Mouse (Mus musculus) intestine, embryonic 16.5 days (tissue): ENCODE measurements around the gene Mmp25. TPM values are rescaled to one million over a fixed set of nuclear protein-coding genes. Genes with fewer than 3 reads are reported as not detected.

Experiments
- ATAC-seq: fragments of 200-750 bp; cut with Nextera tagmentation; 2 replicates; pipeline ENCODE4 v1.8.0; 2017; ENCODE audit warnings: moderate TSS enrichment, moderate library complexity
- H3K27ac ChIP-seq: fragments of 300-500 bp; sonication (generic); 2 replicates; pipeline ENCODE4 v1.5.1; 2014; ENCODE audit warnings: mild to moderate bottlenecking, low read length
- H3K27me3 ChIP-seq: fragments of 300-500 bp; sonication (generic); replicated peaks from 2 replicates; pipeline ENCODE4 v1.6.1; 2014; ENCODE audit warnings: low read length, control low read depth, mixed read lengths; ENCODE audit not compliant: control insufficient read depth, insufficient read depth
- H3K36me3 ChIP-seq: fragments of 300-500 bp; sonication (generic); 2 replicates; pipeline ENCODE4 v1.6.1; 2014; ENCODE audit warnings: low read length, control low read depth; ENCODE audit not compliant: control insufficient read depth, insufficient read depth
- H3K4me1 ChIP-seq: fragments of 300-500 bp; sonication (generic); 2 replicates; pipeline ENCODE4 v1.6.1; 2014; ENCODE audit warnings: low read length, control low read depth, mixed read lengths; ENCODE audit not compliant: control insufficient read depth, insufficient read depth
- H3K4me2 ChIP-seq: fragments of 300-500 bp; sonication (generic); 2 replicates; pipeline ENCODE4 v1.6.1; 2014; ENCODE audit warnings: low read depth, low read length, control low read depth
- H3K4me3 ChIP-seq: fragments of 300-500 bp; sonication (generic); 2 replicates; pipeline ENCODE4 v1.5.1; 2014; ENCODE audit warnings: mild to moderate bottlenecking, low read length
- H3K9ac ChIP-seq: fragments of 300-500 bp; sonication (generic); 2 replicates; pipeline ENCODE4 v1.6.1; 2014; ENCODE audit warnings: low read depth, low read length
- H3K9me3 ChIP-seq: fragments of 300-500 bp; sonication (generic); 2 replicates; pipeline ENCODE4 v1.6.1; 2016; ENCODE audit warnings: low read length, control low read depth; ENCODE audit not compliant: control insufficient read depth
- WGBS: fragments of 180-500 bp; shearing (Covaris S2); extraction: QIAGEN DNeasy Blood & Tissue Kit; methylation state at CpG from one replicate; pipeline ENCODE4 v1.1.7; 2014; 5-methylcytosine and 5-hydroxymethylcytosine counted together
- polyA plus RNA-seq: library from polyadenylated mRNA; unstranded; fragments of >200 nt; fragmentation: Nextera tagmentation; extraction: Ambion mirVana; gene quantifications from 2 replicates; pipeline ENCODE4 v1.2.1, GENCODE M21; 2015

Mmp25 gene
- polyA plus RNA-seq, 1 experiment from 2014 or later = 0.70 TPM

DNA sequence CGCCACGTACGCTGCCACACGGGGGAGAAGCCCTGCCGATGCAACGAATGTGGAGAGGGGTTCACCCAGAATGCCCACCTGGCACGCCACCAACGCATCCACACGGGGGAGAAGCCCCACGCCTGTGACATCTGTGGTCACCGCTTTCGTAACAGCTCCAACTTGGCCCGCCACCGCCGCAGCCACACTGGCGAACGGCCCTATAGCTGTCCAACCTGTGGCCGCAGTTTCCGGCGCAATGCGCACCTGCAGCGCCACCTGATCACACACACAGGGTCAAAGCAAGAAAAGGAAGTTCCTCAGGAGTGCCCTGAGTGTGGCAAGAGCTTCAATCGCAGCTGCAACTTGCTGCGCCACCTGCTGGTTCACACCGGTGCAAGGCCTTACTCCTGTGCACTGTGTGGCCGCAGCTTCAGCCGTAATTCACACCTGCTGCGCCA is 34.7 kb downstream of the Mmp25 start:
- H3K9me3 ChIP-seq = no peaks in the 10 kb centered on the region

DNA sequence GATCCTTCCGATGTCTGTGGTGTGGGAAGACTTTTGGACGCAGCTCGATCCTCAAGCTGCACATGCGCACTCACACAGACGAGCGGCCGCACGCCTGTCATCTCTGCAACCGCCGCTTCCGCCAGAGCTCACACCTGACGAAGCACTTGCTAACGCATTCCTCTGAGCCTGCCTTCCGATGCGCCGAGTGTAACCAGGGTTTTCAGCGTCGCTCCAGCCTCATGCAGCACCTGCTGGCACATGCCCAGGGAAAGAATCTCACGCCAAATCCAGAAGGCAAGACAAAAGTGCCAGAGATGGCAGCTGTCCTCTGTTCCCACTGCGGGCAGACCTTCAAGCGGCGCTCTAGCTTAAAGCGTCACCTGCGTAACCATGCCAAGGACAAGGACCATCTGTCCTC is 35.5 kb downstream of the Mmp25 start:
- Histone ChIP-seq H3K4me2 (no peak overlapping the region), H3K9ac (no peak overlapping the region), H3K27me3 (no peaks in the 10 kb centered on the region), H3K9me3 (no peaks in the 10 kb centered on the region), H3K4me3 (no peak overlapping the region), H3K4me1 (no peaks in the 10 kb centered on the region), H3K27ac (no peak overlapping the region), H3K36me3 (no peaks in the 10 kb centered on the region)
- no peak for ATAC-seq
- WGBS = 94% methylated on average over 24 of the region's 24 CpGs

More for the DNA sequence above, 34.7 kb downstream of the Mmp25 start:
- Histone ChIP-seq H3K4me2 (no peak overlapping the region), H3K27me3 (no peaks in the 10 kb centered on the region), H3K9ac (no peak overlapping the region), H3K27ac (no peak overlapping the region), H3K4me3 (no peak overlapping the region), H3K4me1 (no peaks in the 10 kb centered on the region), H3K36me3 (no peaks in the 10 kb centered on the region)
- WGBS = 78% methylated on average over 28 of the region's 28 CpGs
- peak; percentile 76 for ATAC-seq

DNA sequence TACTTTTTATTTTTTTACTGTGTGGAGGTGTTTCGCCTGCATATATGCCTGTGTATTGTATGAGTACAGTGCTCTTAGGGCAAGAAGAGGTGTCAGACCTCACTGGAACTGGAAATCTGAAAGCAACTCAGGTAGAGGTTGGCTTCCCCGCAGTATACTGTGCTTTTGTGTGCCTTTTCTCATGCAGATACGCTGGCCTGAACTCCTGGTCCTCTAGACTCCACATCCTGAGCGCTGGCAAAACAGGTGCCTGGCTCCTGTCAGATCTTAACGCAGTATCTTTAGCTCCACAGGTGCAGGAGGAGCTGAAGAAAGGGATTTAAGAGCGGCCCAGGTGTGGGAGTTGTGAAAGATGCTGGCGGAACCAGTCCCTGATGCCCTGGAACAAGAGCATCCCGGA is 39.9 kb downstream of the Mmp25 start:
- Histone ChIP-seq H3K4me3 (no peak overlapping the region), H3K27ac (no peak overlapping the region), H3K9me3 (no peaks in the 10 kb centered on the region), H3K9ac (no peak overlapping the region), H3K4me2 (no peak overlapping the region), H3K4me1 (no peaks in the 10 kb centered on the region), H3K27me3 (no peaks in the 10 kb centered on the region), H3K36me3 (no peaks in the 10 kb centered on the region)
- no peak for ATAC-seq
- 83% methylated on average over 8 of the region's 8 CpGs for WGBS

DNA sequence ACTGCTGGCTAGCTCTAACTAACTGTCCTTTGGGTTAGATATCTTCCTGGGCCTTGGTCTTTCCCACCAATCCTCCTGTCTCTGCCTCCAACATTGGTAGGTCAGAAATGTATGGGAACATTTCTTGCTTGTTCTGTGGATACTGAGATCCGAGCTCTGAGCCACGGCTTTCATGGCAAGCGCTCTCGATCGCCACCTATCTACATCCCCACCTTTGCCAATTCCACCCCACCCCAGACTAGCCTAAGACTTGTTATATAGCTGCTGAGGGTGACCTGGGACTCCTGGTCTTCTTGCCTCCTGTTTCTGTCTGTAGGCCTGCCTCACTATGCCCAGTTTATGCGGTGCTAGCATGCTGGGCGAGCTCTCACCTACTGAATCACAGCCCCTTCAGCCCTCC is 40.7 kb downstream of the Mmp25 start:
- 87% methylated on average over 7 of the region's 7 CpGs for WGBS
- Histone ChIP-seq H3K36me3 (no peaks in the 10 kb centered on the region), H3K4me2 (no peak overlapping the region), H3K4me3 (no peak overlapping the region), H3K9me3 (no peaks in the 10 kb centered on the region), H3K9ac (no peak overlapping the region), H3K27me3 (no peaks in the 10 kb centered on the region), H3K4me1 (peaks cover 5% of the 10 kb centered on the region; the same call in 1 of the 2 replicates), H3K27ac (no peak overlapping the region)
- no peak for ATAC-seq

DNA sequence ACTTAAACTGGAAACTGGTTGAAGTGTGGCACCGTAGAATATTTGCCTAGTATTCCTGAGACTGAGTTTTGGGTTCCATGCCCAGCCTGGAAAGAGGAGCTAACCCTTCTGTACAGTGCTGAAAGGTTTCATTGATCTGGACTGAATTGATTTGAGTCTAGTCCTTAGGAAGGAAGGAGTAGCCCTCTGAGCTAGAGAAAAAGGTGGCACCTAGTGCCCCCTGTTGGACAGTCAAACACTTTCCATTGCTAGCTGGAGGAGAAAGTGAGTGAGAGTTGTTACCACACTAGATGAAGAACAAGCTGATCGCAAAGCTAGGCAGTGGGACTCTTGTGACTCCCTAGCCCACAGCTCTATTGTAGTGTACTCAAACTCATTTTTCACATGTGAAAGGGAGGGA is 41.5 kb downstream of the Mmp25 start:
- Histone ChIP-seq H3K27ac (no peak overlapping the region), H3K9me3 (no peaks in the 10 kb centered on the region), H3K4me3 (no peak overlapping the region), H3K36me3 (no peaks in the 10 kb centered on the region), H3K4me2 (no peak overlapping the region), H3K4me1 (peaks cover 7% of the 10 kb centered on the region), H3K27me3 (no peaks in the 10 kb centered on the region), H3K9ac (no peak overlapping the region)
- 76% methylated on average over 2 of the region's 2 CpGs for WGBS
- no peak for ATAC-seq

DNA sequence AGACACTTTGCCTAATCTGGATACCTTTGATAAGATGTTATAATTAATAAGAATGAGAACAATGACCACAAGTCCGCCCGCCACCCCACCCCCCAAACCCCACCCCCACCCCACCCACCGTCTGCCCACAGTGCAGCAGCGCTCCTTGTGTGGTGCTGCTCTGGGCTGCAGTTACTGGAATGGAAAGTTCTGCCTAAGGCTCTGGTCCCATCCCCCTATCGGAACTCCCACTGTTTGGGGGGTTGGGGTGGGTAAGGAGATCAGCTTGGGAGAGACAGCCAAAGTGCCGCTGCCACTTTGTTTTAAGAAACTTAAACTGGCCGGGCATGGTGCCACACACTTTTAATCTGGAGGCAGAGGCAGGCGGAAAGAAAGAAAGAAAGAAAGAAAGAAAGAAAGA is 42.0 kb downstream of the Mmp25 start:
- ATAC-seq = no peak
- Histone ChIP-seq H3K9me3 (no peaks in the 10 kb centered on the region), H3K27me3 (no peaks in the 10 kb centered on the region), H3K4me2 (no peak overlapping the region), H3K9ac (no peak overlapping the region), H3K4me1 (peaks cover 9% of the 10 kb centered on the region), H3K36me3 (no peaks in the 10 kb centered on the region), H3K4me3 (no peak overlapping the region), H3K27ac (no peak overlapping the region)
- 34% methylated on average over 8 of the region's 8 CpGs for WGBS

DNA sequence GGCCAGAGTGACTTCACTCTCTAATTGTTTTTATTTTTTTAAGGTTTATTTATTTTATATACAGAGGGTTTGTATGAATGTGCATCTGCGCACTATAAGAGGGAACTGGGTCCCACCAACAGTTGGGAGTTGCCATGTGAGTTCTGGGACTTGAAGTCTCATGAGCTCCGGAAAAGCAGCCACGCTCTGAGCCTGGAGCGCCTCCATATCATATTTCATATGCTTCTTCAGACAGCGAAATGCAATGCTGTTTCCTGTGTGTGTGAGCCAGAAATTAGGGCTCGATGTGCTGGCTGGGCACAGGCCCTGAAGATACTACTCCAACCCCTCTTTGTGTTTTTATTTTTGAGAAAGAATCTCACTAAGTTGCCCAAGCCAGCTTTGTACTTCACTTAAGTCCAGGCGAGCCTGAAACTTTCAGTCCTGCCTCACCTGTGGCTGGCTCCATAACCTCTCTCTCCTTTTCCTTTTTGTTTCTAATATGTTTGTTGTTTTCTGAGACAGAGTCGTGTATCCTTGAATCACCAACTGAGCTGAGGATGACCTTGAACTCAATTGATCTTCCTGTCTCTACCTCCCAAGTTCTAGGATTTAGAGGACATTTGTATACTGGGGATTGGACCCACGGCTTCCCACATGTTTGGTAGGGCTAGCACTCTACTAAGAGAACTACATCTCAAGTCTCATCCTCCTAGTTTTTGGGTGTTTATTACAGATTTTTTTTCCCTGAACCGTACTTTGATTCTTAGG is 43.1 kb downstream of the Mmp25 start:
- Histone ChIP-seq H3K27ac (no peak overlapping the region), H3K27me3 (no peaks in the 10 kb centered on the region), H3K9ac (no peak overlapping the region), H3K36me3 (no peaks in the 10 kb centered on the region), H3K4me1 (peaks cover 9% of the 10 kb centered on the region), H3K9me3 (no peaks in the 10 kb centered on the region), H3K4me2 (no peak overlapping the region), H3K4me3 (no peak overlapping the region)
- ATAC-seq = no peak
- WGBS = 47% methylated on average over 10 of the region's 10 CpGs

DNA sequence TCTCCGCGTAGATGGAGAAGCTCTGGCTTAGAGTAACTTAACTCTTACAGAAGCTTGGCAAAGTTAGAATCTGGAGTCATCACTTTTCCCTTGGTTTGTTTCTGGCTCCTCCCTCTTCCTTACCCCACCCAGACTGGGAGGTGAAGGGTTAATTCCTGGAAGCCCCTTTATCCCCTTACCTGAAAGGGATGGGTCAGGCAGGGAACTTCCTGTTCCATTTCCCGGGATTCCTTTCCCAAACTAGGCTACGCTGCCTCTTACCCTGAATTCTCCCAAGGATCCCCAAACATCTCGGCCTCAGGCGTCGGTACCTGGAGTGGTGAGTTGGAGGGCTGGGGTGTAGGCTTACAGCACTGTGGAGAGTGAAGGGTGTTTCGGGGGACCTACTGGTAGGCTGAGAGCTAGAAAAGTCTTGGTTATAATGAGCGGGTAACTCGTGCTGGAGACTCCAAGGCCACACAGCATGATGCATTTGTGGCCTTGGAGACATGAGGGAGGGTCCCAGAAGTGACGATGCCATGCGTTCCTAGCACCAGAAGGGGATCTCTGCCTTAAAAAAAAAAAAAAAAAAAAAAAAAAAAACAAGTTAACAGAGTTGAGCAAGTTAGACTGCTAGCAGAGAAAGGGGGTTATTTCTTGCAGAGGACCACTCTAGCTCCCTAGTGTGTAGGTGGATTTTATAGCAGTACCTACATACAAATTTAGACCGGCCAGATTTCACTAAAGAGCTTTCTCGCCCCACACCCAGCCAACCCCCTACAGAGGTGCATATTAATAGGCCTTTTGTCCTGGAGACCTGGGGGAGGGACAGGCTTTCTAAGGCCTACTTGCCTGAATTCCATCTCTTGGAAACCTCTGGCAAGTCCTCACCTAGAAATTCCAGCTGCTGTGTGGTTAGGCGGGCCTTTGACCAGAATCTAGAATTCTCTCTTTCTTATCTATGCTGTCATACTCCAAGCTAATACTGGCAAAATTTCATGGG is 44.1 kb downstream of the Mmp25 start, which contains the start of gene Zscan10:
Gene Zscan10, plus strand, starts transcription at position 216 of the 982 bp plus-strand sequence.
- WGBS = 60% methylated on average over 15 of the region's 15 CpGs
- H3K36me3 ChIP-seq = no peaks in the 10 kb centered on the region
- H3K4me1 ChIP-seq = peaks cover 9% of the 10 kb centered on the region
- ATAC-seq = no peak
- H3K4me2 ChIP-seq = peak within 1 kb of the TSS; percentile 87
- H3K27ac ChIP-seq = peak within 1 kb of the TSS; percentile 87; the same call in 1 of the 2 replicates
- H3K9ac ChIP-seq = no peak within 1 kb of the TSS; the same call in 1 of the 2 replicates
- H3K27me3 ChIP-seq = no peaks in the 10 kb centered on the region
- no peaks in the 10 kb centered on the region for H3K9me3 ChIP-seq
- peak within 1 kb of the TSS; percentile 56; the same call in 1 of the 2 replicates for H3K4me3 ChIP-seq

DNA sequence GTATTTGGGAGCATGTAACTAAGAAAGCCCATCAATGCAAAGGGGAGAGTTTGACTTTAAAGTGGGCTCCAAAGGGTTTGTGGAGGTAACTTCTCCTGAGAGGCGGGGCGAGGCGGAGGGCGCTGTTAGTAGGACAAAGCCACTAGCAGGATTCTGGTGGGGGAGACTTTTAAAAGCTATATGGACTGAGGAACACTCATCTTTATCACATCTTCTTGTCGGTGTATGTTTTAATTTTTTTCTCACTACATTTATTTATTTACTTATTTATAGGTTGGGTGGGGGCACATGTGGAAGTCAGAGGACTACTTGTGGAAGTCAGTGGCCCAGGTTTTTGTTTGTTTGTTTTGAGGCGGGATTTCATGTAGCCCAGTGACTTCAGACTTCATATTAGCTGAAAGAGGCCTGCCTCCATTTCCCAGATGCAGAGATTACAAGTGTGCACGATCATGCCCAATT is 45.4 kb downstream of the Mmp25 start:
- Histone ChIP-seq H3K4me3 (peak overlapping the region; percentile 56), H3K4me2 (peak overlapping the region; percentile 87), H3K4me1 (peaks cover 9% of the 10 kb centered on the region), H3K9ac (peak overlapping the region; percentile 78), H3K9me3 (no peaks in the 10 kb centered on the region), H3K27ac (peak overlapping the region; percentile 87), H3K36me3 (no peaks in the 10 kb centered on the region), H3K27me3 (no peaks in the 10 kb centered on the region)
- 28% methylated on average over 7 of the region's 7 CpGs for WGBS
- 0 out of 2 replicates have a peak, but pooled peaks have one; percentile 12 for ATAC-seq
